Mouse (Mus musculus) forebrain, embryonic 12.5 days (tissue): ENCODE results near the gene Kif21b. TPM values are rescaled to one million over a fixed set of nuclear protein-coding genes. Genes with fewer than 3 reads are reported as not detected.

ENCODE experiments used
- ATAC-seq: fragments of 200-750 bp; cut with Nextera tagmentation; 2 replicates; pipeline ENCODE4 v1.8.0; 2017; ENCODE audit warnings: moderate TSS enrichment; ENCODE audit not compliant: low FRiP score
- H3K27ac ChIP-seq: fragments of 300-500 bp; sonication (generic); 2 replicates; pipeline ENCODE4 v1.5.1; 2016; ENCODE audit warnings: mild to moderate bottlenecking
- H3K27me3 ChIP-seq: fragments of 300-500 bp; sonication (generic); 2 replicates; pipeline ENCODE4 v1.6.1; 2016; ENCODE audit warnings: mild to moderate bottlenecking
- H3K36me3 ChIP-seq: fragments of 300-500 bp; sonication (generic); replicated peaks from 2 replicates; pipeline ENCODE4 v1.6.1; 2016; ENCODE audit warnings: mild to moderate bottlenecking
- H3K4me1 ChIP-seq: fragments of 300-500 bp; sonication (generic); 2 replicates; pipeline ENCODE4 v1.6.1; 2016
- H3K4me2 ChIP-seq: fragments of 300-500 bp; sonication (generic); 2 replicates; pipeline ENCODE4 v1.6.1; 2016; ENCODE audit warnings: mild to moderate bottlenecking, moderate library complexity
- H3K4me3 ChIP-seq: fragments of 300-500 bp; sonication (generic); replicated peaks from 2 replicates; pipeline ENCODE4 v1.5.1; 2016; ENCODE audit warnings: mild to moderate bottlenecking
- H3K9ac ChIP-seq: fragments of 300-500 bp; sonication (generic); 2 replicates; pipeline ENCODE4 v1.6.1; 2016; ENCODE audit warnings: mild to moderate bottlenecking
- H3K9me3 ChIP-seq: fragments of 300-500 bp; sonication (generic); 2 replicates; pipeline ENCODE4 v1.6.1; 2016
- WGBS: fragments of 180-500 bp; shearing (Covaris S2); methylation state at CpG from one replicate; pipeline ENCODE4 v1.1.7; 2016; 5-methylcytosine and 5-hydroxymethylcytosine counted together
- polyA plus RNA-seq: library from polyadenylated mRNA; unstranded; fragments of >200 nt; fragmentation: Nextera tagmentation; extraction: Ambion mirVana; gene quantifications from 2 replicates; pipeline ENCODE4 v1.2.1, GENCODE M21; 2016

The Kif21b gene
- 45.7 and 47.7 TPM in 2 replicates for polyA plus RNA-seq

- peak; percentile 91 for ATAC-seq
- no peaks in the 10 kb centered on the region for H3K9me3 ChIP-seq
- H3K4me2 ChIP-seq = peak within 1 kb of the TSS; percentile 80
- H3K27ac ChIP-seq = peak within 1 kb of the TSS; percentile 91
- H3K4me3 ChIP-seq = peak within 1 kb of the TSS; percentile 76
- H3K4me1 ChIP-seq = peaks cover 55% of the 10 kb centered on the region
- H3K27me3 ChIP-seq = peaks cover 13% of the 10 kb centered on the region; the same call in 1 of the 2 replicates
- H3K9ac ChIP-seq = peak within 1 kb of the TSS; percentile 83
- WGBS = 2% methylated on average over 34 of the region's 42 CpGs
- no peaks in the 10 kb centered on the region for H3K36me3 ChIP-seq
These were observed at the start of gene Kif21b for GRCm38 (mm10) chr1:136130951-136131558. Kif21b (plus strand) TSS chr1:136131389.

GRCm38 (mm10) chr1:136085988-136086685 lies 45.1 kb upstream of the Kif21b start:
- no peak overlapping the region for H3K27ac ChIP-seq

GRCm38 (mm10) chr1:136089368-136090165 lies 41.6 kb upstream of the Kif21b start:
- no peaks in the 10 kb centered on the region for H3K36me3 ChIP-seq
- H3K9me3 ChIP-seq = no peaks in the 10 kb centered on the region
- no peak overlapping the region for H3K9ac ChIP-seq
- no peak for ATAC-seq
- H3K4me2 ChIP-seq = no peak overlapping the region
- H3K27me3 ChIP-seq = no peaks in the 10 kb centered on the region
- no peak overlapping the region for H3K4me3 ChIP-seq
- no peak overlapping the region for H3K27ac ChIP-seq
- H3K4me1 ChIP-seq = no peaks in the 10 kb centered on the region
- WGBS = 80% methylated on average over 9 of the region's 9 CpGs

More at GRCm38 (mm10) chr1:136085988-136086685, 45.1 kb upstream of the Kif21b start:
- Histone ChIP-seq H3K27me3 (no peaks in the 10 kb centered on the region), H3K4me3 (no peak overlapping the region), H3K4me1 (no peaks in the 10 kb centered on the region), H3K4me2 (no peak overlapping the region), H3K36me3 (no peaks in the 10 kb centered on the region), H3K9me3 (0 out of 2 replicates have a peak, but pooled peaks cover 4% of the 10 kb centered on the region), H3K9ac (no peak overlapping the region)
- 91% methylated on average over 3 of the region's 3 CpGs for WGBS
- ATAC-seq = no peak

GRCm38 (mm10) chr1:136093726-136094125 lies 37.5 kb upstream of the Kif21b start:
- Histone ChIP-seq H3K9ac (no peak overlapping the region), H3K36me3 (no peaks in the 10 kb centered on the region), H3K4me3 (no peak overlapping the region), H3K9me3 (no peaks in the 10 kb centered on the region), H3K4me2 (no peak overlapping the region), H3K4me1 (no peaks in the 10 kb centered on the region), H3K27ac (no peak overlapping the region), H3K27me3 (no peaks in the 10 kb centered on the region)
- no peak for ATAC-seq
- WGBS = 80% methylated on average over 3 of the region's 3 CpGs

GRCm38 (mm10) chr1:136094807-136095206 lies 36.4 kb upstream of the Kif21b start:
- Histone ChIP-seq H3K9ac (no peak overlapping the region), H3K4me1 (no peaks in the 10 kb centered on the region), H3K4me3 (no peak overlapping the region), H3K27ac (no peak overlapping the region), H3K27me3 (no peaks in the 10 kb centered on the region), H3K9me3 (no peaks in the 10 kb centered on the region), H3K36me3 (no peaks in the 10 kb centered on the region), H3K4me2 (no peak overlapping the region)
- no peak for ATAC-seq
- 87% methylated on average over 5 of the region's 5 CpGs for WGBS

- H3K27ac ChIP-seq = 0 out of 2 replicates have a peak overlapping the region, but pooled peaks have one; percentile 20
- 80% methylated on average over 4 of the region's 4 CpGs for WGBS
- ATAC-seq = no peak
- H3K9me3 ChIP-seq = no peaks in the 10 kb centered on the region
- no peak overlapping the region for H3K4me2 ChIP-seq
- no peaks in the 10 kb centered on the region for H3K36me3 ChIP-seq
- no peaks in the 10 kb centered on the region for H3K27me3 ChIP-seq
- H3K4me3 ChIP-seq = no peak overlapping the region
- H3K4me1 ChIP-seq = peaks cover 16% of the 10 kb centered on the region; the same call in 1 of the 2 replicates
- no peak overlapping the region for H3K9ac ChIP-seq
These were observed 29.1 kb upstream of the Kif21b start for GRCm38 (mm10) chr1:136102094-136102493.

- WGBS = 75% methylated on average over 3 of the region's 3 CpGs
These were observed 28.6 kb upstream of the Kif21b start for GRCm38 (mm10) chr1:136102551-136102950.

GRCm38 (mm10) chr1:136102981-136103380 lies 28.2 kb upstream of the Kif21b start:
- 76% methylated on average over 2 of the region's 2 CpGs for WGBS
- H3K9me3 ChIP-seq = no peaks in the 10 kb centered on the region
- ATAC-seq = peak; percentile 82; the same call in 1 of the 2 replicates
- H3K4me2 ChIP-seq = no peak overlapping the region
- H3K36me3 ChIP-seq = no peaks in the 10 kb centered on the region
- H3K9ac ChIP-seq = no peak overlapping the region
- no peak overlapping the region for H3K27ac ChIP-seq
- H3K4me3 ChIP-seq = no peak overlapping the region
- H3K27me3 ChIP-seq = no peaks in the 10 kb centered on the region
- peaks cover 16% of the 10 kb centered on the region; the same call in 1 of the 2 replicates for H3K4me1 ChIP-seq

More at GRCm38 (mm10) chr1:136102551-136102950, 28.6 kb upstream of the Kif21b start:
- Histone ChIP-seq H3K4me3 (no peak overlapping the region), H3K27me3 (no peaks in the 10 kb centered on the region), H3K4me2 (no peak overlapping the region), H3K36me3 (no peaks in the 10 kb centered on the region), H3K4me1 (peaks cover 16% of the 10 kb centered on the region; the same call in 1 of the 2 replicates), H3K9ac (no peak overlapping the region), H3K27ac (0 out of 2 replicates have a peak overlapping the region, but pooled peaks have one; percentile 20), H3K9me3 (no peaks in the 10 kb centered on the region)
- ATAC-seq = no peak

- Histone ChIP-seq H3K9me3 (no peaks in the 10 kb centered on the region), H3K4me2 (no peak overlapping the region), H3K27ac (0 out of 2 replicates have a peak overlapping the region, but pooled peaks have one; percentile 2), H3K27me3 (no peaks in the 10 kb centered on the region), H3K4me3 (no peak overlapping the region), H3K9ac (no peak overlapping the region), H3K4me1 (peaks cover 16% of the 10 kb centered on the region; the same call in 1 of the 2 replicates), H3K36me3 (no peaks in the 10 kb centered on the region)
- 81% methylated on average over 7 of the region's 7 CpGs for WGBS
- 0 out of 2 replicates have a peak, but pooled peaks have one; percentile 15 for ATAC-seq
These were observed 27.5 kb upstream of the Kif21b start for GRCm38 (mm10) chr1:136103696-136104095.

- Histone ChIP-seq H3K4me2 (no peak overlapping the region), H3K27ac (no peak overlapping the region), H3K4me1 (peaks cover 16% of the 10 kb centered on the region; the same call in 1 of the 2 replicates), H3K9ac (no peak overlapping the region), H3K4me3 (no peak overlapping the region), H3K36me3 (no peaks in the 10 kb centered on the region), H3K9me3 (no peaks in the 10 kb centered on the region), H3K27me3 (no peaks in the 10 kb centered on the region)
- ATAC-seq = no peak
- WGBS = 61% methylated on average over 4 of the region's 4 CpGs
These were observed 26.4 kb upstream of the Kif21b start for GRCm38 (mm10) chr1:136104741-136105140.

- H3K36me3 ChIP-seq = no peaks in the 10 kb centered on the region
- H3K9ac ChIP-seq = no peak overlapping the region
- H3K4me1 ChIP-seq = peaks cover 3% of the 10 kb centered on the region; the same call in 1 of the 2 replicates
- H3K27me3 ChIP-seq = no peaks in the 10 kb centered on the region
- H3K9me3 ChIP-seq = no peaks in the 10 kb centered on the region
- 83% methylated on average over 2 of the region's 2 CpGs for WGBS
- ATAC-seq = no peak
- no peak overlapping the region for H3K4me2 ChIP-seq
- no peak overlapping the region for H3K27ac ChIP-seq
- H3K4me3 ChIP-seq = no peak overlapping the region
These were observed 21.7 kb upstream of the Kif21b start for GRCm38 (mm10) chr1:136109464-136109863.

- no peak for ATAC-seq
- WGBS = 45% methylated on average over 3 of the region's 3 CpGs
- H3K27me3 ChIP-seq = no peaks in the 10 kb centered on the region
- no peak overlapping the region for H3K9ac ChIP-seq
- no peak overlapping the region for H3K4me3 ChIP-seq
- no peaks in the 10 kb centered on the region for H3K9me3 ChIP-seq
- no peaks in the 10 kb centered on the region for H3K36me3 ChIP-seq
- H3K4me1 ChIP-seq = peaks cover 15% of the 10 kb centered on the region
- H3K27ac ChIP-seq = no peak overlapping the region
- H3K4me2 ChIP-seq = no peak overlapping the region
These were observed 15.0 kb upstream of the Kif21b start for GRCm38 (mm10) chr1:136116183-136116582.
